In genomic region chr14:48671480-48672240, GRCm38 (mm10) we compare ENCODE assay signal across 26 mouse cellular contexts. TPM values are rescaled to one million over a fixed set of nuclear protein-coding genes. Genes with fewer than 3 reads are reported as not detected.
DNase-seq lines count a peak whose midpoint lies in the region; ATAC-seq and TF ChIP-seq lines count a peak whose summit lies in the region.
"Had no signal": no experiment of that assay in that cellular context is flagged by ENCODE, and none has a peak within 500 bp of the region (broad histone marks: within the 10 kb centered on the region; RNA-seq: fewer than 3 reads in every experiment).

No protein-coding gene starts in this region.

- peak overlapping the region; percentile 47 for H3K9ac ChIP-seq in forebrain, embryonic 11.5 days (ENCODE audit: low read length)
- H3K9ac ChIP-seq in forebrain, embryonic 16.5 days (replicated peaks; ENCODE audit: low read depth, low read length), result no peak overlapping the region
- no peak overlapping the region for H3K9ac ChIP-seq in forebrain, embryonic 14.5 days (ENCODE audit: low read length)
- H3K9ac ChIP-seq in midbrain, embryonic 13.5 days (replicated peaks), result peak overlapping the region; percentile 97
- H3K9ac ChIP-seq: heart, embryonic 15.5 days; stomach, embryonic 15.5 days had no signal

- 8% methylated on average over 9 of the region's 9 CpGs for WGBS in forebrain, embryonic 11.5 days
- 10% methylated on average over 9 of the region's 9 CpGs for WGBS in forebrain, embryonic 16.5 days
- 6% methylated on average over 9 of the region's 9 CpGs for WGBS in forebrain, embryonic 14.5 days
- 7% methylated on average over 9 of the region's 9 CpGs for WGBS in midbrain, embryonic 13.5 days

- no peaks in the 10 kb centered on the region for H3K9me3 ChIP-seq in forebrain, embryonic 11.5 days (ENCODE audit: control insufficient read depth, low read length)
- H3K9me3 ChIP-seq in forebrain, embryonic 16.5 days (ENCODE audit: control insufficient read depth, low read length), result no peaks in the 10 kb centered on the region
- H3K9me3 ChIP-seq in forebrain, embryonic 14.5 days (replicated peaks; ENCODE audit: control insufficient read depth, low read length), result no peaks in the 10 kb centered on the region
- H3K9me3 ChIP-seq in midbrain, embryonic 13.5 days, result no peaks in the 10 kb centered on the region
- H3K9me3 ChIP-seq: G1E; heart, embryonic 15.5 days; stomach, embryonic 15.5 days had no signal

- peak overlapping the region; percentile 25 for H3K4me3 ChIP-seq in forebrain, embryonic 11.5 days (ENCODE audit: low read depth, low read length)
- no peak overlapping the region for H3K4me3 ChIP-seq in forebrain, embryonic 16.5 days (replicated peaks; ENCODE audit: low read length)
- H3K4me3 ChIP-seq in forebrain, embryonic 14.5 days (ENCODE audit: low read depth, low read length), result 0 out of 2 replicates have a peak overlapping the region, but pooled peaks have one; percentile 2
- peak overlapping the region; percentile 69 for H3K4me3 ChIP-seq in midbrain, embryonic 13.5 days (replicated peaks)
- H3K4me3 ChIP-seq: heart, embryonic 15.5 days; myocyte; stomach, embryonic 15.5 days had no signal

- peak overlapping the region; percentile 50 for H3K4me2 ChIP-seq in forebrain, embryonic 11.5 days (ENCODE audit: low read depth, low read length, severe bottlenecking)
- no peak overlapping the region for H3K4me2 ChIP-seq in forebrain, embryonic 16.5 days (ENCODE audit: low read length)
- peak overlapping the region; percentile 21; the same call in 1 of the 2 replicates for H3K4me2 ChIP-seq in forebrain, embryonic 14.5 days (ENCODE audit: low read length)
- peak overlapping the region; percentile 89 for H3K4me2 ChIP-seq in midbrain, embryonic 13.5 days (replicated peaks)
- H3K4me2 ChIP-seq: heart, embryonic 15.5 days; liver, embryonic 11.5 days; stomach, embryonic 15.5 days had no signal

- ATAC-seq in forebrain, embryonic 11.5 days (replicated peaks; ENCODE audit: low FRiP score), result no peak
- ATAC-seq in forebrain, embryonic 16.5 days, result no peak
- no peak for ATAC-seq in forebrain, embryonic 14.5 days
- 0 out of 2 replicates have a peak, but pooled peaks have one; percentile 19 for ATAC-seq in midbrain, embryonic 13.5 days
- ATAC-seq: intestine, postnatal 0 days had no signal

- H3K27ac ChIP-seq in forebrain, embryonic 11.5 days (ENCODE audit: low read depth, low read length), result peak overlapping the region; percentile 64
- H3K27ac ChIP-seq in forebrain, embryonic 16.5 days (ENCODE audit: low read length), result no peak overlapping the region
- H3K27ac ChIP-seq in forebrain, embryonic 14.5 days (ENCODE audit: low read depth, low read length), result no peak overlapping the region
- peak overlapping the region; percentile 90 for H3K27ac ChIP-seq in midbrain, embryonic 13.5 days
- H3K27ac ChIP-seq: heart, embryonic 15.5 days; stomach, embryonic 15.5 days had no signal

- TF ChIP-seq POLR2A in brain, embryonic 14.5 days (IDR thresholded peaks at IDR 0.05; ENCODE audit: borderline replicate concordance, extremely low read depth, insufficient read depth, insufficient read length, poor library complexity, severe bottlenecking), result no peak

- DNase-seq in forebrain, embryonic 11.5 days (ENCODE audit: low spot score), result no peak
- peak; percentile 65 for DNase-seq in brain, embryonic 14.5 days (ENCODE audit: low read depth)
- DNase-seq in forebrain, embryonic 14.5 days (ENCODE audit: low spot score), result no peak
- no peak for DNase-seq in left cerebral cortex, postnatal 14 days (ENCODE audit: low spot score in 2 of 2)
- DNase-seq in urinary bladder, postnatal 4 days (ENCODE audit: low spot score in 2 of 2), result no peak
- no peak for DNase-seq in right cerebral cortex, postnatal 25 days
- DNase-seq: cerebellum, adult 2 months; gastrocnemius, postnatal 25 days; lung, adult 18-20 months; lung, postnatal 14 days; right cerebral cortex, postnatal 14 days; thymus, adult 2 months had no signal

- H3K4me1 ChIP-seq in forebrain, embryonic 11.5 days (replicated peaks; ENCODE audit: control insufficient read depth, insufficient read depth, low read length), result peaks cover 19% of the 10 kb centered on the region
- H3K4me1 ChIP-seq in forebrain, embryonic 16.5 days (replicated peaks; ENCODE audit: control insufficient read depth, insufficient read depth, low read length), result peaks cover 12% of the 10 kb centered on the region
- peaks cover 4% of the 10 kb centered on the region; the same call in 1 of the 2 replicates for H3K4me1 ChIP-seq in forebrain, embryonic 14.5 days (ENCODE audit: control insufficient read depth, insufficient read depth, low read length)
- peaks cover 44% of the 10 kb centered on the region for H3K4me1 ChIP-seq in midbrain, embryonic 13.5 days (replicated peaks)

- no peaks in the 10 kb centered on the region for H3K36me3 ChIP-seq in forebrain, embryonic 11.5 days (ENCODE audit: control insufficient read depth, insufficient read depth, low read length)
- H3K36me3 ChIP-seq in forebrain, embryonic 16.5 days (ENCODE audit: control insufficient read depth, insufficient read depth), result no peaks in the 10 kb centered on the region
- no peaks in the 10 kb centered on the region for H3K36me3 ChIP-seq in forebrain, embryonic 14.5 days (ENCODE audit: control insufficient read depth, insufficient read depth, low read length)
- no peaks in the 10 kb centered on the region for H3K36me3 ChIP-seq in midbrain, embryonic 13.5 days
- H3K36me3 ChIP-seq: G1E; heart, embryonic 15.5 days; stomach, embryonic 15.5 days had no signal

- TF ChIP-seq CTCF in brain, embryonic 14.5 days (IDR thresholded peaks at IDR 0.05; ENCODE audit: borderline replicate concordance, extremely low read depth, insufficient read depth, insufficient read length), result no peak

- H3K27me3 ChIP-seq in forebrain, embryonic 11.5 days (ENCODE audit: control insufficient read depth, insufficient read depth, low read length), result peaks cover 39% of the 10 kb centered on the region
- peaks cover 66% of the 10 kb centered on the region for H3K27me3 ChIP-seq in forebrain, embryonic 16.5 days (replicated peaks; ENCODE audit: control insufficient read depth, insufficient read depth, low read length)
- H3K27me3 ChIP-seq in forebrain, embryonic 14.5 days (replicated peaks; ENCODE audit: control insufficient read depth, insufficient read depth, low read length), result peaks cover 78% of the 10 kb centered on the region
- H3K27me3 ChIP-seq in midbrain, embryonic 13.5 days, result peaks cover 42% of the 10 kb centered on the region

- intact Hi-C loops in left cerebral cortex, postnatal 14 days (cut with DNase I), result no loop called here

RNA-seq across cellular contexts. Expression of gene Otx2, which starts 2.0 kb away (rescaled TPM):
- 73.3 and 78.7 TPM in 2 replicates for polyA plus RNA-seq in forebrain, embryonic 11.5 days (2014; fragmentation: Nextera tagmentation; extraction: Ambion mirVana)
- 9.3 and 9.9 TPM in 2 replicates for polyA plus RNA-seq in forebrain, embryonic 16.5 days (2015; fragmentation: Nextera tagmentation; extraction: Ambion mirVana)
- polyA plus RNA-seq in brain, embryonic 14.5 days (2012; rRNA removed), result 44.7 and 65.6 TPM in 2 replicates
- 18.1 and 19.0 TPM in 2 replicates for polyA plus RNA-seq in forebrain, embryonic 14.5 days (2014; fragmentation: Nextera tagmentation; extraction: Ambion mirVana)
- 133 and 155 TPM in 2 replicates for polyA plus RNA-seq in midbrain, embryonic 13.5 days (2015; fragmentation: Nextera tagmentation; extraction: Ambion mirVana)
- 1 to 10 TPM; 1.1 to 1.5 TPM for total RNA-seq in left cerebral cortex, postnatal 14 days (2021)
- total RNA-seq: adrenal gland, postnatal 4 days; gastrocnemius, postnatal 25 days; hematopoietic stem cell, adult 5-6 weeks; megakaryocyte, adult 5-6 weeks had no signal
- polyA plus RNA-seq: G1E; heart, embryonic 15.5 days; intestine, postnatal 0 days; kidney, embryonic 16.5 days; liver, embryonic 11.5 days; myocyte; neural tube, embryonic 14.5 days; thymus, adult 2 months; urinary bladder, adult 2 months had no signal

Comparison
In these comparisons a context has a peak if more than half of its experiments do, and no peak if none do; other contexts are left out.
1. H3K27ac ChIP-seq: peak in forebrain, embryonic 11.5 days (single experiment) and midbrain, embryonic 13.5 days (single experiment); none in forebrain, embryonic 16.5 days (single experiment) and forebrain, embryonic 14.5 days (single experiment).
2. H3K9ac ChIP-seq: peak in forebrain, embryonic 11.5 days (single experiment) and midbrain, embryonic 13.5 days (single experiment); none in forebrain, embryonic 16.5 days (single experiment) and forebrain, embryonic 14.5 days (single experiment).